Mouse (Mus musculus): ENCODE results near the gene Oxt.

GRCm38 (mm10) chr2:130558015-130558414 is 18.0 kb upstream of the Oxt start:
- TF ChIP-seq GATA1 (IDR thresholded peaks at IDR 0.05; ENCODE audit: borderline replicate concordance, low read length) (no peak), FLI1 (IDR thresholded peaks at IDR 0.05; ENCODE audit: low read length) (no peak)
